In genomic region chr1:165192714-165193264, GRCm38 (mm10) we compare ENCODE assay signal across 9 mouse cellular contexts. TPM values are rescaled to one million over a fixed set of nuclear protein-coding genes. Genes with fewer than 3 reads are reported as not detected.
DNase-seq lines count a peak whose midpoint lies in the region; ATAC-seq and TF ChIP-seq lines count a peak whose summit lies in the region.
"Had no signal": no experiment of that assay in that cellular context is flagged by ENCODE, and none has a peak within 500 bp of the region (broad histone marks: within the 10 kb centered on the region; RNA-seq: fewer than 3 reads in every experiment).

No protein-coding gene starts in this region.

- H3K27me3 ChIP-seq in heart, adult 2 months (ENCODE audit: control insufficient read depth, insufficient read depth, low read length) = no peaks in the 10 kb centered on the region
- peaks cover 23% of the 10 kb centered on the region for H3K27me3 ChIP-seq in midbrain, embryonic 12.5 days
- peaks cover 23% of the 10 kb centered on the region for H3K27me3 ChIP-seq in midbrain, embryonic 13.5 days
- H3K27me3 ChIP-seq in intestine, embryonic 15.5 days (replicated peaks) = no peaks in the 10 kb centered on the region
- H3K27me3 ChIP-seq in small intestine, adult 2 months (ENCODE audit: control insufficient read depth, insufficient read depth, low read length) = no peaks in the 10 kb centered on the region

- H3K4me2 ChIP-seq in midbrain, embryonic 12.5 days (replicated peaks) = peak overlapping the region; percentile 99; the same call in 1 of the 2 replicates
- no peak overlapping the region for H3K4me2 ChIP-seq in midbrain, embryonic 13.5 days (replicated peaks)
- H3K4me2 ChIP-seq in intestine, embryonic 15.5 days (replicated peaks) = peak overlapping the region; percentile 81

- H3K36me3 ChIP-seq in heart, adult 2 months (ENCODE audit: control insufficient read depth, insufficient read depth, low read length) = peaks cover 3% of the 10 kb centered on the region; the same call in 1 of the 2 replicates
- H3K36me3 ChIP-seq in midbrain, embryonic 12.5 days = no peaks in the 10 kb centered on the region
- no peaks in the 10 kb centered on the region for H3K36me3 ChIP-seq in midbrain, embryonic 13.5 days
- no peaks in the 10 kb centered on the region for H3K36me3 ChIP-seq in intestine, embryonic 15.5 days
- no peaks in the 10 kb centered on the region; the same call in 1 of the 2 replicates for H3K36me3 ChIP-seq in small intestine, adult 2 months (ENCODE audit: control insufficient read depth, insufficient read depth, low read length)

- peak overlapping the region; percentile 75 for H3K27ac ChIP-seq in heart, adult 2 months
- H3K27ac ChIP-seq in midbrain, embryonic 12.5 days (replicated peaks) = no peak overlapping the region
- no peak overlapping the region for H3K27ac ChIP-seq in midbrain, embryonic 13.5 days
- peak overlapping the region; percentile 91 for H3K27ac ChIP-seq in intestine, embryonic 15.5 days
- peak overlapping the region; percentile 93 for H3K27ac ChIP-seq in small intestine, adult 2 months (ENCODE audit: insufficient read depth, low read depth, low read length)

- TF ChIP-seq POLR2A in heart, adult 2 months (IDR thresholded peaks at IDR 0.05; ENCODE audit: insufficient read depth, low read depth, low read length) = no peak
- TF ChIP-seq POLR2A in small intestine, adult 2 months (IDR thresholded peaks at IDR 0.05; ENCODE audit: low read depth, low read length) = no peak

- intact Hi-C loops in heart, adult 2 months (cut with DNase I) = no loop called here
- intact Hi-C loops in left cerebral cortex, postnatal 36 days (cut with DNase I) = loop anchor here (5.0 kb wide), 1 partner anchor 45 kb away; the partner anchor contains the start of gene Tiprl

- TF ChIP-seq EP300 in heart, adult 2 months (IDR thresholded peaks at IDR 0.05; ENCODE audit: insufficient read depth, low read depth, low read length) = no peak

- H3K9me3 ChIP-seq in midbrain, embryonic 12.5 days = no peaks in the 10 kb centered on the region
- no peaks in the 10 kb centered on the region for H3K9me3 ChIP-seq in midbrain, embryonic 13.5 days
- H3K9me3 ChIP-seq in intestine, embryonic 15.5 days = no peaks in the 10 kb centered on the region

- 45% methylated on average over 10 of the region's 10 CpGs for WGBS in heart, adult 2 months
- 81% methylated on average over 10 of the region's 10 CpGs for WGBS in midbrain, embryonic 12.5 days
- WGBS in midbrain, embryonic 13.5 days = 85% methylated on average over 10 of the region's 10 CpGs
- 45% methylated on average over 10 of the region's 10 CpGs for WGBS in intestine, embryonic 15.5 days
- WGBS in small intestine, adult 2 months = 32% methylated on average over 10 of the region's 10 CpGs

- ATAC-seq in midbrain, embryonic 12.5 days (ENCODE audit: low FRiP score, low read depth) = no peak
- no peak for ATAC-seq in midbrain, embryonic 13.5 days
- ATAC-seq in intestine, embryonic 15.5 days = no peak

- H3K4me1 ChIP-seq in heart, adult 2 months (ENCODE audit: control insufficient read depth, insufficient read depth, low read length) = peaks cover 9% of the 10 kb centered on the region
- H3K4me1 ChIP-seq in midbrain, embryonic 12.5 days = peaks cover 14% of the 10 kb centered on the region; the same call in 1 of the 2 replicates
- peaks cover 17% of the 10 kb centered on the region for H3K4me1 ChIP-seq in midbrain, embryonic 13.5 days (replicated peaks)
- H3K4me1 ChIP-seq in intestine, embryonic 15.5 days (replicated peaks) = peaks cover 13% of the 10 kb centered on the region
- peaks cover 40% of the 10 kb centered on the region for H3K4me1 ChIP-seq in small intestine, adult 2 months (ENCODE audit: control insufficient read depth, insufficient read depth, insufficient read length, low read length)

- H3K9ac ChIP-seq in heart, adult 2 months (ENCODE audit: low read depth, low read length) = no peak overlapping the region
- H3K9ac ChIP-seq in midbrain, embryonic 12.5 days (replicated peaks) = no peak overlapping the region
- H3K9ac ChIP-seq in midbrain, embryonic 13.5 days (replicated peaks) = no peak overlapping the region
- H3K9ac ChIP-seq in intestine, embryonic 15.5 days = peak overlapping the region; percentile 78; the same call in 1 of the 2 replicates

- peaks cover 2% of the 10 kb centered on the region; the same call in 1 of the 2 replicates for H3K79me2 ChIP-seq in heart, adult 2 months (replicated peaks; ENCODE audit: control insufficient read depth, insufficient read depth, low read length)

- peak overlapping the region; percentile 91; the same call in 1 of the 2 replicates for H3K4me3 ChIP-seq in heart, adult 2 months
- no peak overlapping the region for H3K4me3 ChIP-seq in midbrain, embryonic 12.5 days
- no peak overlapping the region for H3K4me3 ChIP-seq in midbrain, embryonic 13.5 days (replicated peaks)
- peak overlapping the region; percentile 73 for H3K4me3 ChIP-seq in intestine, embryonic 15.5 days (replicated peaks)
- peak overlapping the region; percentile 47 for H3K4me3 ChIP-seq in small intestine, adult 2 months (ENCODE audit: low read depth, low read length)

- TF ChIP-seq CTCF in heart, adult 2 months (IDR thresholded peaks at IDR 0.05) = no peak
- TF ChIP-seq CTCF in small intestine, adult 2 months (IDR thresholded peaks at IDR 0.05; ENCODE audit: extremely low read depth, insufficient read length, insufficient replicate concordance, low read depth, low read length) = no peak

- DNase-seq in heart, adult 2 months = no peak
- DNase-seq in heart, postnatal 4 days = no peak
- DNase-seq in left cerebral cortex, postnatal 36 days (ENCODE audit: low spot score in 2 of 2) = no peak
- DNase-seq in spleen, postnatal 14 days (ENCODE audit: low spot score in 2 of 2) = no peak

RNA-seq across cellular contexts. Expression of gene Sft2d2, which starts 1.4 kb away (rescaled TPM):
- total RNA-seq in heart, adult 2 months (2021) = 10 to 100 TPM; 14.1 to 14.9 TPM
- 19.7 and 33.9 TPM in 2 replicates for polyA plus RNA-seq in heart, adult 2 months (2012; rRNA removed)
- 10 to 100 TPM; 16.6 to 17.4 TPM for total RNA-seq in heart, postnatal 4 days (2021)
- polyA plus RNA-seq in midbrain, embryonic 12.5 days (2016; fragmentation: Nextera tagmentation; extraction: Ambion mirVana) = 9.5 and 10.4 TPM in 2 replicates
- 5.4 and 6.3 TPM in 2 replicates for polyA plus RNA-seq in midbrain, embryonic 13.5 days (2015; fragmentation: Nextera tagmentation; extraction: Ambion mirVana)
- polyA plus RNA-seq in intestine, embryonic 15.5 days (2015; fragmentation: Nextera tagmentation; extraction: Ambion mirVana) = 25.9 and 27.1 TPM in 2 replicates
- polyA plus RNA-seq in small intestine, adult 2 months (2012; rRNA removed) = 44.6 and 85.4 TPM in 2 replicates
- total RNA-seq in left cerebral cortex, postnatal 36 days (2021) = 10 to 100 TPM; 14.1 to 14.8 TPM

RNA-seq across cellular contexts. Expression of gene Tbx19, which starts 32.2 kb away (rescaled TPM):
- total RNA-seq in heart, adult 2 months (2021) = not detected
- not detected in 2 replicates for polyA plus RNA-seq in heart, adult 2 months (2012; rRNA removed)
- not detected for total RNA-seq in heart, postnatal 4 days (2021)
- polyA plus RNA-seq in midbrain, embryonic 12.5 days (2016; fragmentation: Nextera tagmentation; extraction: Ambion mirVana) = not detected in 2 replicates
- polyA plus RNA-seq in midbrain, embryonic 13.5 days (2015; fragmentation: Nextera tagmentation; extraction: Ambion mirVana) = 0.08 TPM in 1 of 2 replicates, not detected in the other
- polyA plus RNA-seq in intestine, embryonic 15.5 days (2015; fragmentation: Nextera tagmentation; extraction: Ambion mirVana) = not detected in 2 replicates
- polyA plus RNA-seq in small intestine, adult 2 months (2012; rRNA removed) = 0.08 and 0.11 TPM in 2 replicates
- total RNA-seq in left cerebral cortex, postnatal 36 days (2021) = not detected
- polyA plus RNA-seq: midbrain, embryonic 11.5 days had no signal

RNA-seq across cellular contexts. Expression of gene Tiprl, which starts 44.0 kb away (rescaled TPM):
- total RNA-seq in heart, adult 2 months (2021) = 10 to 100 TPM; 36.1 to 37.2 TPM
- 17.6 and 22.5 TPM in 2 replicates for polyA plus RNA-seq in heart, adult 2 months (2012; rRNA removed)
- 10 to 100 TPM; 52.2 to 52.7 TPM for total RNA-seq in heart, postnatal 4 days (2021)
- polyA plus RNA-seq in midbrain, embryonic 12.5 days (2016; fragmentation: Nextera tagmentation; extraction: Ambion mirVana) = 101 and 118 TPM in 2 replicates
- polyA plus RNA-seq in midbrain, embryonic 13.5 days (2015; fragmentation: Nextera tagmentation; extraction: Ambion mirVana) = 135 and 136 TPM in 2 replicates
- 77.9 and 85.6 TPM in 2 replicates for polyA plus RNA-seq in intestine, embryonic 15.5 days (2015; fragmentation: Nextera tagmentation; extraction: Ambion mirVana)
- polyA plus RNA-seq in small intestine, adult 2 months (2012; rRNA removed) = 11.3 and 19.2 TPM in 2 replicates
- 10 to 100 TPM; 55.2 to 64.7 TPM for total RNA-seq in left cerebral cortex, postnatal 36 days (2021)

Comparison
In these comparisons a context has a peak if more than half of its experiments do, and no peak if none do; other contexts are left out.
1. H3K27ac ChIP-seq: peak in heart, adult 2 months (single experiment), intestine, embryonic 15.5 days (single experiment) and small intestine, adult 2 months (single experiment); none in midbrain, embryonic 12.5 days (single experiment) and midbrain, embryonic 13.5 days (single experiment).
2. H3K4me3 ChIP-seq: peak in heart, adult 2 months (single experiment), intestine, embryonic 15.5 days (single experiment) and small intestine, adult 2 months (single experiment); none in midbrain, embryonic 12.5 days (single experiment) and midbrain, embryonic 13.5 days (single experiment).